Mouse (Mus musculus): ENCODE data around the gene Capn9.
A peak's percentile ranks its signal among the peaks of the same experiment; 100 is the strongest.

Capn9 gene

DNA sequence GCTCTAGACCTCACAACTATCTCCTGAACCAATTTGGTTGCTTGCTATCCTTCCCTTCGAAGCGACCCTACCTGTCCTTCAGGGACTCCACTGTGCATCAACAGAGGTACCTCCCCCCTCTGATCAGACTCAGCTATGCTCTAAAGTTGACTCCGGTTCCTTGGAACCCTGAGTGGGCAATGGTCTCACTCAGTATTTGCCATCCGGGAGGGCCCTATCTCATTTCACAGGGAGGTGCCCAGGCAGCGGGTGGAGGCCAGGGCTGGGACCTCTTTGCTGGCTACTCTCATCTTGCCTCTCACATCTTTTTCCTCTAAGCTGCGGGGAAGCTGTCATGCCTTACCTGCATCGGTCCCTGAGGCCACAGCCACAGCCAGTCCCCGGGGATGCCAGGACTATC, at the start of gene Capn9:
Capn9 (plus strand) TSS at position 301 of the 400 bp plus-strand sequence.
- DNase-seq: no peak

DNA sequence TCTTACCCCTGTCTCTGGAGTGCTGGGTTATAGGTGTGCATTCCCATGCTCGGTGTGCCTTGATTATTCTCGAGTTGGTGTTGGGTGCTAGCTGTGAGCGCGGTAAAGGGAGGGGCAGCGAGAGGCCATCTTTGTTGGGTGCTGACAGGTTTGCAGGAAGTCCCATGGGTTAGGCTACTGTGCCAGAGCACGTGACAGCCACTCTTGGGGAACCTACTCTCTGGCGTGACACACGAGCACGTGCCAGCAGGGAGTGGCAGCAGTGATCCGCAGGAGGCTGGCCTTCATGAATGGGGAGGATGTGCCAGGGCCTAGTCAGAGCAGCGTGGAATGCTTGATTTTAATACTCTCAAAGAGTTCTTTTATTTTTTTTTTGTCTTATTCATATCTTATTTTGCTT, 49.6 kb upstream of the Capn9 start:
- no peak for DNase-seq

DNA sequence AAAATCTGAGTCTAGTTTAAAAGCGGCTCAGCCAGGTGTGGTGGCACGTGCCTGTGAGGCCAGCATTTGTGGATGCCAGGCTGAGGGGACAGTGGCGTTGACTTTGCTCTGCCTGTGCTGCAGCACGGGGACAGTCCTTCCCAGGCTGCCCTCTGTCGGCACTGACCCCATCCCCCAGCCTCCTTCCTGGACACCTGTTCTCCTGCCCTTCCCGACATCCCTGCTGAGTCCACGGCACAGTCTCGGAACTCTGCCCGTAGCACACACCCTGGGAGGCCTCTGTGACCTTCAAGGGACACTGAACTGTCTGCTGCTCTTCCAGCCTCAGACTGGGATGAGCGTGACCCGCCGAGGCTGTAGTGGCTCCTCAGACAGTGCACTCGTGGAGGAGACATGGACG, 45.8 kb upstream of the Capn9 start:
- peak; percentile 87 to 89 for DNase-seq

DNA sequence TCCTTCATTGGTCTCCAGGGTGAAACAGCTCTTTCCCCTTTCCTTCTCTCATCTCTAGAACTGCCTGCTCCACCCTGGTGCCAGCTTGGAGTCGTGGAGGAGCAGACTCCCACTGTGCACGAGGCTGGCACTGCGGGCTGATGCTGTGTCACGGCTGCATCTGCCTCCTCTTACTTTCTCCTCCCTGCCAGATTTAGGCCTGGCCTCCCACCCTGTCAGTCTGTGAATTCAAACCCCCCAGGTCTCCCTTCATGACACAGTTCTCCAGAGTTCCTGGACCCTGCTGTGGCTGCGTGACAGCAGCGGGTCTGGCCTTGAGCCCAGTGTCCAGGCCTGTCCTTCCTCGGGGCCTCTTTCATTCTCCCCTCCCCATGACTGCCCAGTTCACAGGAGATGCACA, 45.4 kb upstream of the Capn9 start:
- peak; percentile 64 to 65 for DNase-seq

DNA sequence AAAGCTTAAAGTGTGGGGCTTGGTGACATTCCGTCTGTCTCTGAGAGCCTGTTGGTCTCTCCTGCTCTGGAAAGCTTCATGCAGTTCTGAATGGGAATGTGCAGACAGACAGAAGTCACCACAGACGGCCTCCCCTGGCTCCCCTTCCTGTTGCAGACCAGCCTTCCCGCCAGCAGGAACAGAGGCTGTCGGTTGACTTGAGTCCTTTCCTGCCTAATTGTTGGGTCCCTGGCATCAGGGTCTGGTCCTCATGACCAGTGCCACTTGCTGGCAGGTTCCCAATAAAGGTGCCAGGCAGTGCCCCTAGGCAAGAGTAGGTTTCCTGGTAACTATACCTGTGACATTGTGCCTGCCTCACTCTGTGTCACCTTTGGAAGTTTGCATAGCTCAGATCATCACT, 44.9 kb upstream of the Capn9 start:
- peak; percentile 57 to 60 for DNase-seq

DNA sequence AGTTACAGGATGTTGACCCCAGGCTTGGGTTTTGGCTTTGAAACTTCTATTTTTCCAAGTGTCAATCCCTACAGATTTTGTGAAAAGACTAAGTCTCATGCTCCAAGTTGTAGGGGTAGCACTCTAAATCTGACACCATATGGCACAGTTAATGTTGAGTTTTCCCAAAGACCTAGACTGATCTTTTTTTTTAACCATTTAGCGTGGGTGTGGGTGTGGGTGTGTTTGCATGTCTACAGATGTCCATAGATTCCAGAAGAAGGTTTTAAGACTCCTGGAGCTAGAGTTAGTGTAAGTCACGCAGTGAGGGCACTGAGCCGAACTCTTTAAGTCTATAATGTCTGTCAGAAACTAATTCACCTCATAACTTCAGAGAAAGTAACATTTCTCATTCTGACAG, 43.3 kb upstream of the Capn9 start:
- DNase-seq: no peak

DNA sequence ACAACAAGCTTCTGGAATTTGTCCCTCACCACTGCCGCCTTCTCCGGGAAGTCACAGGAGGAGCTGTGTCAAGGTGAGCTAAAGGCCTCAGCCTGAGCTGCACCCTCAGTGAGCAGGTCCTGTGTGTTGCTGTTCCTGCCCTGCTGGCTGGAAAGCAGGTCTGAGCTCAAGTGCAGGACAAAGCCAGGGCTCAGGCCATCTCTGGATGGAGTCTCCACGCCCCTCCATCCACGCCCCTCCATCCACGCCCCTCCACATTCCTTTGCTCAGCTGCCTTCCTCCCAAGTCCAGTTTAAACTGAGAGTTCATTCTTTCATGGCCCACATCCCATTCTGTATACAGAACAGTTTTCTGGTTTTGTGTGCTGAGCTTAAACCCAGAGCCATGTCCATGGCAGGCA, 40.5 kb upstream of the Capn9 start:
- DNase-seq: no peak

DNA sequence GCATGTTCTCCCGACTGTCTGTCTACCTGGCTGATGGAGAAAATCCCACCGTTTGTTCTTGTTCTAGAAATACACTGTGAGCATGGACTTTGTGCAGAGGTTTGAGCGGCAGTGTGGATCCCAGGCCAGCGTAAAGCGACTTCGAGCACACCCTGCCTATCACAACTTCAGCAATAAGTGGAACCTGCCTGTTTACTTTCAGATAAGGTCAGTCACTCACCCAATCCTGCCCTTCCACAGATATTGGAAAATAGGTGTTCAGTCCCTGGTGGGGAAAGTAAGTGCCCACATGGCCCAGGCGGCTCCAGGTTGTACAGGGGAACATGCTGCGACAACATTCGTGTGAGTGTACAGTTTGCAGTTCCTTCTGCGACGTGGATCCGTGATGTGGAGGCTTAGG, 35.0 kb upstream of the Capn9 start:
- DNase-seq: no peak

DNA sequence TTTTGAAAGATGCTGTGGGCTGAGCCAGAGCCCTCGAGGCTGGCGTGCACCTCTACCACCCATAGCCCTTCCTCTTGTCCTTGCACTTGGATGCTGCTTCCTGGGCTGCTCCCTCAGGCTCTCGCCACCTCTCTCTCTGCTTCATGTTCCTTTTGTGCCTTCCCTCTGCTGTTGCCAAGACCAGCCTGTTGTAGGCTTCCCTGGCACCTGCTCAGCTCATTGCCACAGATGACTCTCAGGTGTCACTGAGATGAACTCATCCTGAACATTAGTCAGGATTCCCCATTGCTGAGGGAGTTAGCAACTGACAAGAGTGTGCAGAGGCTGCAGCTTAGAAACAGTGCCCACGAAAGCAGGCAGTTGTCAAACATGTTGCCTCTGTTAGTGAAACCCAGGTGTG, 33.9 kb upstream of the Capn9 start:
- DNase-seq: peak; percentile 48 to 55

DNA sequence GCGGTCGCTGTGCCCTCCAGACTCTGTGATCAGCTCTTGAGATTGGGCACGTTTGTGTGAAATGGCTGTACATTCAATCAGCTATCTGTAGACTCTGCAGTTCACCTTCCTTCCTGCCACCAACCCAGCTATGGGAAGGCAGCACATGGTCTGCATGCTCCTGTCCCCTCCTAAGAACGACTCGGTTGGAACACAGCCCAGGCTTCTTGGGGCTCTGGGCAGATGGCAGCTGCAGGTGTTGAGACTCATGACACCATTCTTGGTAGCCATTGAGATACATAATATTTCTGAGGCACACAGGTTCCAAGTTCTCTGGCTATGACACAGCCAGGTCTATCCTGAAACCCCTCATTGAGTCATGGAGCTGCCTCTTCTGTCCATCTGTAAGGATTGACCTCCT, 32.6 kb upstream of the Capn9 start:
- peak; percentile 58 to 69 for DNase-seq

DNA sequence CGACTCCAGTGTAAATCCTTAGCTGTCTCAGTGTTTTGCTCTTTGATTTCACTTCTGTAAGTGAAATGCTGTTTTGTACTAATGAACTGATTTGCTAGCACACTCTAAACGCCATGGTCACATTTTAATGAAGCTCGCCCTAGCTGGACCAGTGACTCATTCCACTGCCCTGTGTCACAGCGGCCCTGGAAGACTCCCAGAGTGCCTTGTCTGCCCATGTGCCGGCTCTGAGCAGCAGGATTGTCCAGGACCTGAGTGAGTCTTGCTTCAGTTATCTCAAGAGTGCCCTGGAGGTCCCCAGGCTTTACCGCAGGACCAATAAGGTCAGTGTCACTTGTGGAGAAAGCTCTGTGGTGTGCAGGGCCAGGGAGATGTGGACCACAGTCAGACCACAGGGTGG, 29.5 kb upstream of the Capn9 start:
- no peak for DNase-seq

DNA sequence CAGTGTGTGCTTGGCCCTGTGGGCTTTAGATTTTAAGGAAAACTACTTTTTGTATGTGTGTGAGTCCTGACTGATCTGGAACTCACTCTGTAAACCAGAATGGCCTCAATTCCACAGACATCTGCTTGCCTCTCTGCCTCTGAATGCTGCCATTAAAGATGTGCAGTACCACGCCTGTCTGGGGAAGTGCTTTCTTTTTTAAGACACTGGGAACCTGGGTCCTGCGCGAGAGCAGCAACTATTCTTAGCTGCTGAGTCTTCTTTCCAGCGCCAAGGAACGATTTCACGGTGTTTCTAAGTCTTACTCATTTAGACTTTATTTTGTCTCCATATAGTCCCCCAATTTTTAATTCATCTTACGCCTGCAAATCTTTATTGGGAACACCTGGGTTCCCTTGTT, 29.1 kb upstream of the Capn9 start:
- no peak for DNase-seq

DNA sequence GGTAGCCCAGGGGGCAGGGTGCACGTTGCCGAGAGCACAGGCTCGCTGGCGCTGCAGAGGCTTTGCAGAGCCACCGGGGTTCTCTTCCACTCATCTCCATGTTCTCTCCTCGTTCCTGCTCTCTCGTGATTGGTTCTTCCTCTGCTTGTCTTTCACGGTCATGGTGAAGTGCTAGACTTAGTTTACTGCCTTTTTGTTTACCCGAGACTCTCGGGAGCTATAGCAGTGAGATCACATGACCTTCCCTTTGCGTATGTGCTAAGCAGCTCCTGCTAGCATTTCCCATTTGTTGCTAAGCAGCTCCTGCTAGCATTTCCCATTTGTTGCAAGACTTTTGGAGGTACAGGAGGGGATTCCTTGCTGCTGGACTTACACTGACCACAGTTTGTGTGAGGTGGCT, 28.6 kb upstream of the Capn9 start:
- no peak for DNase-seq

DNA sequence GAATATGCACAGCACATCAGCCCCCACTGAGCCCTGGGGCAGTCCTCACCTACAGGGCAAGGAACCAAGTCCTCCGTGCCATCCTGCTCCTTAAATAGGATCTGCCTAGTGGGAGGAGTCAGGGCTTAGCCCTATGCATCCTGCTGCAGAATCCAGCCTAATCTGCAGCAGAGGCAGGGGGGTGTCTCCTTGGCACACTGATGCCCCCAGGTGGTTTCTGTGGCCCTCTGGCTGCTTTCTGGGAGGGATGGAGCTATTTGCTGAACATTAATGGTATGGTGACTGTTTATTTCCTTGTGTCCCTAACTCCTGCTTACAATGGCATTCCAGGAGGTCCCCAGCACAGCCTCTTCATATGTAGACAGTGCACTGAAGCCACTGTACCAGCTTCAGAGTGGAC, 27.7 kb upstream of the Capn9 start:
- DNase-seq: no peak

DNA sequence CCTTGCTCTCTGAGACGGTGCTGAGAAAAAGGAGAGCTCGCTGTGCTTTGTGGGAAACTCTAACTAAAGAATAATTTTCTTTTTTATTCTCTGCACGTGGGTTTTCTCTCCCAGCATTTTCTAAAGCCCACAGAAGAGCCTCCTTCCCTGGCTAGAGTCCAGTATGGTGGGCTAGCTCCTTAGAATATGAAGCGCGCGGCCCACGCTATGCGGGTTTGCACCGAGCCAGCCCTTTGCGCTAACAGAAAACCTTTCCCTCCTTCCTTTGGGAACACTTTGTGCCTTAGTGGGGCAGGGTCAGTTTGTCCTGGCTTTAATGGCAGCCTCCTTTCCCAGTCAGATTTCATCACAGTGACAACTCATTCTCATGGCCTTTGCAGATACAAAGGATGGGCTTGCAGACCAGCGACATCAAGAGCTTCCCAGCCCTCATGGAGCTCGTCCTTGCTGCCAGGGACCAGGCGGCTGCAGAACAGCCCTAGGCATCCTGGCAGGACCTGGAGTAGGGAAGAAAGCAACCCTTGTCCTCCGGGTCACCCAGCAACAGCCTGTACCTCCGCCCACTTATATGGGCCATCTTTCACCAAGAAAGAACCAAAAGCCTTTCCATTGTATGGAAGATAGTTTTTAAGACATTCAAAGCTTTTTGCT, 24.8 kb upstream of the Capn9 start:
- no peak for DNase-seq

DNA sequence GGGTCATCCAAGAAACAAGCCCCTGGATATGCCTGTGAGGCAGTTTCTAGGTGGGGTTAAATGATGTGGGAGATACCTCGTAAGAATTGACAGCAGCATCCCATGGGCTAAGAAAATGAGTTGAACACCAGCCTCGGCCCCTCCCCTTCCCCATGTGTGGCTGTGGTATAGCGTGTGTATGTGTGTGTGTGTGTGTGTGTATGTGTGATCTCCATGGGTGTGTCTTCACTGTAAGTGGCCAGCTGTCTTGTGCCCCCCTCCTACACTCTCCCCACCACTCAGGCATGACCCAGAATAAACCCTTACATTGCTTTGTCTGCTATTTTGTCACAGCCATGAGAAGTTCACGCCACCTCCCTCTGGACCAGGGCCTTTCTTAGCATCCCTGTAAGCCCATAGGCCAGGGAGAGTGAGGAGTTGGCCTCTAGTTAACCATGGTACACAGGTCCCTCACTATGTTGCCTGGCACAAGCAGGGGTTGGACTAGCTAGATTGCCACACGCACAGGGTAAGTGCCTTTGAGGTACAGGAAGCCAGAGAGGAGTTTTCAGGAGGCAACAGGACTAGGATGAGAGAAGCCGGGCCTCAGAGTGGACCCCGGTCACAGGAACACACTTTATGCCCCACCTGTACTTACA, 20.7 kb upstream of the Capn9 start:
- DNase-seq: no peak

DNA sequence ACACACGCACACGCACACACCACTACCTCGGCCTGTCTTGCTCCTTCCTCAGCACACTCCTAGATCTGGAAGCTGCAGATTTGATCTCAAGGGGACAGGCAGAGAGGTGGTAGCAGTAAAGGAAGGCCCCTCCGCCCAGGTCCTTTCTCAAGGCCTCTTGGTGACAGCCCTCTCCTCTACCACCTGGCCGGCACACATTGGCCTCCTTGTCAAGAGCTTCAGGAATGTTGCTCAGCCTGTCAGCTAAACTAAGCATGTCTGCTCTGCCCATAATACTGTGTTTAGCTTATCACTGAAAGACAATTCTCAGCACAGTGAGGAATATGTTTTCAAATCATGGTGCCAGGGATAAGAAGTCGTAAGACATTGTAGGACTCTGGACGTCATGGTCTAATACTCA, 19.7 kb upstream of the Capn9 start:
- DNase-seq: no peak

DNA sequence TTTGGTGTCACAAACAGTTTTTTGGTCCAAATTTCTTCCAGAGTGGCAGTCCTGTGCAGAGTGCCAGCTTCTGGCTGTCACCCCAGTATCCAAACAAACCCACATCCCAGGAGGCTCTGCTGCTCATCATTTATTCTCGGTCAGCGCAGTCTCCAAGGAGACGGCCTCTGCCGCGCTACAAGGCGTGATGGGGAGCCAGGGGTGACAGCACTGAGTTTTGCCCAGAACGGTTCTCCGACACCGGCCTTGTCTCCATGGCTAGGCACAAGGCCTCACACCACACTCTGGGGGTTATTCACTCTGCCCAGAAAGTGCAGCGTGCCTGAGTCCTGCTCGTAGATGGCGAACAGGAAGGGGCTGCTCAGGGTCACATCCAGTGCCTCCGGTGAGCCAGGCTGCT, 19.3 kb upstream of the Capn9 start:
- DNase-seq: peak; percentile 60

DNA sequence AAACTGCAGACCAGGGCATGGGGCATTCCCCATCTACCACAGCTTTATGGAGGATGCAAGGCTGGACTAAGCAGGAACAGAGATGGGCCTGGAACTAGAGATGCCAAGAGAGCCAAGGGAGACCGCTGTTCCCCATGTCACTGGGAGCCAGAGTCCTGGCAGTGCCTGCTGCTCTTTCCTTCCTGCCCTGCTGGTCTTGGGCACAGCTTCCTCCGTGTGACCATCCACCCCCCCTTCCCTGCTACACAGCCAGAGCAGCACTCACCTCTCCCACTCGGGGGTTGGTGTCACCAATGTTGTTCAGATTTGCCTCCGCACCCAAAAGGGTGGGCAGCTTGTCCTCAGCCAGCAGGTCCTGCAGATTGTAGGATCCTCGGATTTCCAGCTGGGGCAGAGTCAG, 18.4 kb upstream of the Capn9 start:
- peak; percentile 61 to 70 for DNase-seq

DNA sequence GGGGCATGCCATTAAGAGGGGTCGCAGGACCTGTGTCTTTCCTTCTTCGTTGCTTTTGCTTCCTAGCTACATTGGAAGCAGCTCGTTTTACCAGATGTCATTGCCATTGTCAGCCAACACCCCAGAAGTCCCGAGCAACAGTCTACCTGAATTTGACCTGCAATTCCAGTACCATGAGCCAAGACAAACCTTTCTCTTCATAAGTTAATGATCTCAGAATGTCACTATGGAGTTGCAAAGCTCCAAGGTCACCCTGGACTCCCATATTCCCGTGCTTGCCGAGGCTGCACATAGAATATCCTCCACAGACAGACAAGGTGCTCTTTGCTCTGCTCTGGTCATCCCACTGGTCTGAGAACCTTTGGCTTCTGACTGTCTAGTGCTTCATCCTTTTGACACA, 8.8 kb upstream of the Capn9 start:
- no peak for DNase-seq

DNA sequence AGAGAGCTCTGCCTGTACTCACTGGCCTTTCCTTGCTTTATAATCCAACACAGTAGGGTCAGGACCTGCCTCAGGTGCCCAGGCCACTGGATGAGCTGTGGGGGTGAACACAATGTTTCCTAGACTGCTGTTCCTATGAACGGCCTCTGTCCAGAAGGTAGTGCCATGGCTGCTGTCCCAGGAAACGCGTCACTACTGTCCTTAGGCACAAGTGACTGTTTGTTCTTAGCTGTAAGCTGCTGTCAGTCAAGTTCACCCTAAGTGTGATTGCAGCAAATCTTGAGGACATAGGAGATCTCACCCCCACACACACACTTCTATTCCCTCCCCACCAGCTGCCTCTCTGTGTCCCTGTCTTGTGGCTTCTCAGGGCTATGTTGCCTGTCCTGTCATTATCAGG, 8.3 kb upstream of the Capn9 start:
- no peak for DNase-seq

DNA sequence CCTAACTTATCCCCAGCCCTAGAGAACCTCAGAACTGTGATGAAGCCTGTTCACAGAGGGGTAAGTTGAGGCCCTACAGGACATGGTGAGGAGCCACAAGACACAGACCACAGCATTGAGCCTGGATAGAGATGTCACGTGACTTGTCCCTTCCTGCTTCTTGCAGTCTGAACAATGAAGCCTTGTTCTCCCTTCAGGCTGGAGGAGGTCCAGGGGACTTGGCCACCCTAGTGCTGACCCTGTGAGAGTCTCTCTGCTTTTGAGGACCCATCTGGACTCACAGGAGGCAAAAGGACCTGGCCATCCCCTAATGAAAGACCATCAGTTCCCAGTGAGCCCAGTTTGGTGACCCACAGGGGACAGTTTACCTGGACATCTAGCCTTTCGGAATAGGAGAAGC, 6.8 kb upstream of the Capn9 start:
- peak in 1 of 2 experiments; percentile 43 for DNase-seq

DNA sequence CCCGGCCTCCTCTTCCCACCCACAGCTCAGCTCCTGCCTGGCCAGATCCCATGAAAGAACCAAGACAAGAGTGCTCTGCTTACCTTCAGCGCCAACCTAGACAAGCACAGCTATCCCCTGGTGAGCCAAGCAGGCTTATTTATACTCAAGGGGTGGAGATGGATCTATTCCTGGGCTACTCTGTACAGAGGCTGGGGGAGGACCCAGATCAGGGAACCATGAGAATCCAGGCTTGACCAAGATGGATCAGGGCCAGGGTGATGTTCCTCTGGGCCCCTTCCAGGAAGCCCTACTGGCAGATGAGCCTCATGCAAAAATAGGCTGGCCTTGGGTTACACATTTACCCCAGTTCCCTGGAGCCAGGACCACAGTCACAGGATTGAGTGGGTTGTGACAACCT, 6.3 kb upstream of the Capn9 start, which contains the start of gene Agt:
Agt (minus strand) TSS at position 114 of the 400 bp plus-strand sequence.
- peak; percentile 63 to 73 for DNase-seq

DNA sequence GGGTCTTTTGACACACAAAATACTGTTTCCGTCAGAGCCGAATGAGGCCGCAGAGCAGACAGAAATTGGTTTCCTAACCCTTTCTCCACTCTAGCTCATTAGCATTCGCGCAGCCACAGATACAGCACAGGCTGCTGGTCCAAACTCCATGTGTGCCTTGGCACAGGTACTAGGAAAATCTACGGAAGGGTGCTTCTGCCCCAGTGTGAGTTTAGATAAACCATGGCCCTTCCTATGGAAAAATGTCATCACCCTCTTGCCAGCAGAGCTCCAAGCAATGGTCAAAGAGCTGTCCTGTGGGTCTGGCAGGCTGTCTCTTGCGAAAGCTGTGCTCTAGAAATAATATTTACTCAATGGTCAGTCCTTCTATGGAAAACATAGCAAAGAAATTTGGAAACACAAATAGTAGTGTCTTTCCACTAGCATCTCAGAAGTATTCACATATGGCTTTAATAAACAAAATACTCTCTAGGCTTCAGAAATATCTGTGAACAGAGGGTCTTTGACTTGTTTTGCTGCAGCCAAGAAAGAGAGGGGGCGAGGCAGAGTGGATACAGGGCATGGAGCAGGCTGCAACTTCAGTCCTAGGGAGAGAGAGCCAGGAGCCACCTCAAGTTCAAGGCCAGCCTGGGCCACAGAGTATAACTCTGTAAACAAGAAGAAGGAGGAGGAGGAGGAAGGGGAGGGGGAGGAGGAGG, 4.0 kb upstream of the Capn9 start:
- peak in 1 of 2 experiments; percentile 58 for DNase-seq

Data from cerebellum, postnatal 14 days (tissue).